Mouse (Mus musculus) myocyte (in vitro differentiated cells): ENCODE measurements around the gene Snx30. TPM values are rescaled to one million over a fixed set of nuclear protein-coding genes. Genes with fewer than 3 reads are reported as not detected.

Source experiments
- H3K27me3 ChIP-seq: one replicate; pipeline ENCODE4 v1.6.1; 2011; ENCODE audit not compliant: control insufficient read depth, insufficient read depth, insufficient read length
- H3K36me3 ChIP-seq: one replicate; pipeline ENCODE4 v1.6.1; 2011; ENCODE audit not compliant: control insufficient read depth, insufficient read depth
- H3K4me2 ChIP-seq: one replicate; pipeline ENCODE4 v1.6.1; 2011; ENCODE audit warnings: low read depth, control low read depth
- H3K4me3 ChIP-seq: one replicate; pipeline ENCODE4 v1.5.1; 2011; ENCODE audit warnings: mild to moderate bottlenecking, control low read depth, moderate library complexity
- H3K79me2 ChIP-seq: one replicate; pipeline ENCODE4 v1.6.1; 2011; ENCODE audit not compliant: control insufficient read depth, insufficient read depth
- H3ac ChIP-seq: one replicate; pipeline ENCODE4 v1.6.1; 2011; ENCODE audit not compliant: control insufficient read depth, insufficient read length
- CEBPB ChIP-seq: IDR thresholded peaks from 2 replicates; pipeline ENCODE4 v1.6.1; 2011; ENCODE audit warnings: mild to moderate bottlenecking, moderate library complexity; ENCODE audit not compliant: poor library complexity, insufficient read depth, severe bottlenecking
- E2F4 ChIP-seq: IDR thresholded peaks from one replicate; pipeline ENCODE4 v1.6.1; 2011; ENCODE audit warnings: mild to moderate bottlenecking, control low read depth, moderate library complexity; ENCODE audit not compliant: insufficient read depth
- MAX ChIP-seq: IDR thresholded peaks from one replicate; pipeline ENCODE4 v1.6.1; 2011; ENCODE audit warnings: low read depth, mild to moderate bottlenecking, control low read depth
- MYOD1 ChIP-seq, 3 experiments: IDR thresholded peaks; one replicate each; pipeline ENCODE4 v1.6.1; 2011; ENCODE audit warnings: control low read depth in 2 of 3, low read depth in 2 of 3, mild to moderate bottlenecking in 2 of 3, moderate library complexity in 1 of 3; ENCODE audit not compliant: insufficient read length in 2 of 3, control insufficient read depth in 1 of 3
- MYOG ChIP-seq, 3 experiments: IDR thresholded peaks; one replicate each; pipeline ENCODE4 v1.6.1; 2011; ENCODE audit warnings: control low read depth in 2 of 3, low read depth in 2 of 3, mild to moderate bottlenecking in 2 of 3; ENCODE audit not compliant: insufficient read length in 2 of 3, control insufficient read depth in 1 of 3, insufficient read depth in 1 of 3
- POLR2A ChIP-seq: IDR thresholded peaks from one replicate; pipeline ENCODE4 v1.6.1; 2011; ENCODE audit warnings: low read depth, mild to moderate bottlenecking, control low read depth, moderate library complexity; ENCODE audit not compliant: insufficient read length
- POLR2AphosphoS2 ChIP-seq: IDR thresholded peaks from one replicate; pipeline ENCODE4 v1.6.1; 2011; ENCODE audit warnings: low read depth, control low read depth; ENCODE audit not compliant: insufficient read length
- REST ChIP-seq: IDR thresholded peaks from one replicate; pipeline ENCODE4 v1.6.1; 2011; ENCODE audit warnings: mild to moderate bottlenecking, control low read depth, moderate library complexity; ENCODE audit not compliant: insufficient read depth, insufficient read length
- SRF ChIP-seq: IDR thresholded peaks from one replicate; pipeline ENCODE4 v1.6.1; 2011; ENCODE audit warnings: low read depth; ENCODE audit not compliant: control insufficient read depth, insufficient read length
- TCF12 ChIP-seq: IDR thresholded peaks from one replicate; pipeline ENCODE4 v1.6.1; 2011; ENCODE audit warnings: mild to moderate bottlenecking, control low read depth; ENCODE audit not compliant: poor library complexity, insufficient read depth, severe bottlenecking
- TCF3 ChIP-seq: IDR thresholded peaks from one replicate; pipeline ENCODE4 v1.6.1; 2011; ENCODE audit warnings: low read depth, control low read depth; ENCODE audit not compliant: insufficient read length
- USF1 ChIP-seq: IDR thresholded peaks from one replicate; pipeline ENCODE4 v1.6.1; 2011; ENCODE audit warnings: low read depth, mild to moderate bottlenecking, control low read depth, moderate library complexity
- polyA plus RNA-seq: library from polyadenylated mRNA; unstranded; fragments of >200 nt; fragmentation: generic; extraction: Trizol; gene quantifications from one replicate; pipeline ENCODE4 v1.2.1, GENCODE M21; 2012; ENCODE audit warnings: missing spikeins

Snx30 gene
- polyA plus RNA-seq, 1 experiment, result 2.6 TPM

GRCm38 (mm10) chr4:59861871-59862270 lies 56.2 kb downstream of the Snx30 start:
- Histone ChIP-seq H3K79me2 (no peaks in the 10 kb centered on the region), H3K36me3 (no peaks in the 10 kb centered on the region), H3ac (no peak overlapping the region), H3K27me3 (no peaks in the 10 kb centered on the region), H3K4me2 (no peak overlapping the region), H3K4me3 (no peak overlapping the region)
- TF ChIP-seq MYOD1 (IDR thresholded peaks at IDR 0.05; ENCODE audit: control insufficient read depth in 1 of 3, insufficient read length in 2 of 3, low read depth in 2 of 3) (no peak), REST (no peak), SRF (no peak), TCF12 (no peak), MYOG (IDR thresholded peaks at IDR 0.05; ENCODE audit: control insufficient read depth in 1 of 3, insufficient read depth in 1 of 3, insufficient read length in 2 of 3, low read depth in 2 of 3) (no peak)

GRCm38 (mm10) chr4:59862335-59862734 lies 56.7 kb downstream of the Snx30 start:
- Histone ChIP-seq H3K4me2 (no peak overlapping the region), H3K27me3 (no peaks in the 10 kb centered on the region), H3K79me2 (no peaks in the 10 kb centered on the region), H3ac (no peak overlapping the region), H3K4me3 (no peak overlapping the region), H3K36me3 (no peaks in the 10 kb centered on the region)
- TF ChIP-seq CEBPB, result no peak
- no peak for TF ChIP-seq POLR2A
- TF ChIP-seq E2F4, result no peak
- no peak for TF ChIP-seq TCF12
- TF ChIP-seq USF1, result no peak

GRCm38 (mm10) chr4:59863869-59864268 lies 58.2 kb downstream of the Snx30 start:
- H3K27me3 ChIP-seq, result no peaks in the 10 kb centered on the region
- H3K79me2 ChIP-seq, result no peaks in the 10 kb centered on the region
- no peak for TF ChIP-seq POLR2A
- no peak for TF ChIP-seq MYOD1 (IDR thresholded peaks at IDR 0.05; ENCODE audit: control insufficient read depth in 1 of 3, insufficient read length in 2 of 3, low read depth in 2 of 3)
- TF ChIP-seq TCF12, result no peak
- no peak for TF ChIP-seq CEBPB
- TF ChIP-seq E2F4, result no peak
- no peak for TF ChIP-seq REST
- TF ChIP-seq USF1, result no peak
- TF ChIP-seq POLR2AphosphoS2, result no peak
- no peak for TF ChIP-seq MAX
- TF ChIP-seq MYOG (IDR thresholded peaks at IDR 0.05; ENCODE audit: control insufficient read depth in 1 of 3, insufficient read depth in 1 of 3, insufficient read length in 2 of 3, low read depth in 2 of 3), result no peak
- no peak for TF ChIP-seq TCF3
- no peak overlapping the region for H3ac ChIP-seq
- H3K36me3 ChIP-seq, result no peaks in the 10 kb centered on the region
- no peak overlapping the region for H3K4me2 ChIP-seq
- no peak overlapping the region for H3K4me3 ChIP-seq

DNA sequence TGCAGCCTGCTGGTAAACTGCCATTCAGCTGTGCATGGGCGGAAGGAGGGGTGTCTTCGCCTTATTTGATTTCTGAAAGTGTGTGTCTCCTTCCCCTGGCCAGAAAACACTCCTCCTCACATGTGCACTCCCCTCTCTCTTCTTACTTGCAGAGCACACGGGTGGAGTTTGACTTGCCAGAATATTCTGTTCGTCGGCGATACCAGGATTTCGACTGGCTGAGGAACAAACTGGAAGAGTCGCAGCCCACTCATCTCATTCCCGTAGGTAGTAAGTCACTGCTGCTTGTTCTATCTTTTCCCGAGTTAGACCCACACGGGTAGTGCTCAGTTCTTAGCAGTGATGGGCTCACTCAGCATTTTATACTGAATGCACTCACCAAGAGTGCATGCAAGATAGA lies 62.4 kb downstream of the Snx30 start:
- H3K36me3 ChIP-seq, result no peaks in the 10 kb centered on the region
- no peak for TF ChIP-seq CEBPB
- TF ChIP-seq MYOG (IDR thresholded peaks at IDR 0.05; ENCODE audit: control insufficient read depth in 1 of 3, insufficient read depth in 1 of 3, insufficient read length in 2 of 3, low read depth in 2 of 3), result no peak
- no peak for TF ChIP-seq POLR2A
- TF ChIP-seq REST, result no peak
- TF ChIP-seq TCF12, result no peak
- TF ChIP-seq E2F4, result no peak
- TF ChIP-seq SRF, result no peak
- TF ChIP-seq TCF3, result no peak
- no peak for TF ChIP-seq MYOD1 (IDR thresholded peaks at IDR 0.05; ENCODE audit: control insufficient read depth in 1 of 3, insufficient read length in 2 of 3, low read depth in 2 of 3)
- TF ChIP-seq USF1, result no peak
- no peak for TF ChIP-seq MAX
- no peak for TF ChIP-seq POLR2AphosphoS2
- no peaks in the 10 kb centered on the region for H3K79me2 ChIP-seq
- no peak overlapping the region for H3ac ChIP-seq
- no peaks in the 10 kb centered on the region for H3K27me3 ChIP-seq
- no peak overlapping the region for H3K4me2 ChIP-seq
- H3K4me3 ChIP-seq, result no peak overlapping the region

DNA sequence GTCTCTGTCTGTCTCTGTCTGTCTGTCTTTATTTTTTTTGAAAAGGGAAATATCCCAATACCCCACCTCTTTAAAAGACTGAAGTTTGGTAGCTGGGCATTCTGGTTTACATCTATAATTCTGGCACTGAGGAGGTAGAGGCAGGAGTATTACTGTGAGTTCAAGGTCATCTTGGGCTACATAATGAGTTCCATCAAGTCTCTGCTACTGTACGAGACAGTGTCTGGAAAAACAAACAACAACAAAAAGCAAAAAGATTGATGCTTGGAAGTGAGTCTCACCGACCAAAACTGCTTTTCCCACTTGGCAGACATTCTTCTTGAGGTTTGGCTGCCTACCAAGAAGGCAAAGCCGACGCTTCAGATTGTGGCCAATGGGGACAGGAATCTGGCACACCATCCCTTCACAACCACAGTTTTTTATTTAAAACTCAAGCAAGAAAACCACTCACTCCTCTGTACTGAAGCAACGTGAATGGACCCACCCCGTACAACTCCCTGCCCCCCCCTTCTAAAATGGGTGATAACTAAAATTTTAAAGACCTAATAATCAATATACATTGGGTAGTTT lies 63.9 kb downstream of the Snx30 start:
- Histone ChIP-seq H3K36me3 (no peaks in the 10 kb centered on the region), H3K4me2 (peak overlapping the region; percentile 48), H3K79me2 (no peaks in the 10 kb centered on the region), H3K27me3 (no peaks in the 10 kb centered on the region), H3K4me3 (no peak overlapping the region), H3ac (no peak overlapping the region)
- TF ChIP-seq CEBPB, result no peak
- TF ChIP-seq TCF3, result no peak
- TF ChIP-seq E2F4, result no peak
- TF ChIP-seq USF1, result no peak
- TF ChIP-seq TCF12, result no peak
- no peak for TF ChIP-seq POLR2AphosphoS2
- TF ChIP-seq MYOD1 (IDR thresholded peaks at IDR 0.05; ENCODE audit: control insufficient read depth in 1 of 3, insufficient read length in 2 of 3, low read depth in 2 of 3), result no peak
- no peak for TF ChIP-seq SRF
- TF ChIP-seq POLR2A, result no peak
- TF ChIP-seq MYOG (IDR thresholded peaks at IDR 0.05; ENCODE audit: control insufficient read depth in 1 of 3, insufficient read depth in 1 of 3, insufficient read length in 2 of 3, low read depth in 2 of 3), result no peak
- TF ChIP-seq REST, result no peak
- TF ChIP-seq MAX, result no peak
